Mouse (Mus musculus) limb, embryonic 15.5 days (tissue): ENCODE results near the gene Dnah2. TPM values are rescaled to one million over a fixed set of nuclear protein-coding genes. Genes with fewer than 3 reads are reported as not detected.

Experiments used
- ATAC-seq: fragments of 200-750 bp; cut with Nextera tagmentation; 2 replicates; pipeline ENCODE4 v1.8.0; 2017; ENCODE audit warnings: low read depth, moderate TSS enrichment; ENCODE audit not compliant: insufficient number of reproducible peaks, low FRiP score, low TSS enrichment
- H3K27ac ChIP-seq: fragments of 300-500 bp; sonication (generic); 2 replicates; pipeline ENCODE4 v1.5.1; 2015; ENCODE audit warnings: moderate library complexity, mild to moderate bottlenecking, inconsistent platforms
- H3K27me3 ChIP-seq: fragments of 300-500 bp; sonication (generic); 2 replicates; pipeline ENCODE4 v1.6.1; 2015; ENCODE audit warnings: inconsistent platforms
- H3K36me3 ChIP-seq: fragments of 300-500 bp; sonication (generic); 2 replicates; pipeline ENCODE4 v1.6.1; 2015; ENCODE audit warnings: inconsistent platforms
- H3K4me1 ChIP-seq: fragments of 300-500 bp; sonication (generic); 2 replicates; pipeline ENCODE4 v1.6.1; 2015; ENCODE audit warnings: inconsistent platforms
- H3K4me2 ChIP-seq: fragments of 300-500 bp; sonication (generic); 2 replicates; pipeline ENCODE4 v1.6.1; 2015; ENCODE audit warnings: mild to moderate bottlenecking, inconsistent platforms
- H3K4me3 ChIP-seq: fragments of 300-500 bp; sonication (generic); 2 replicates; pipeline ENCODE4 v1.5.1; 2015; ENCODE audit warnings: mild to moderate bottlenecking, inconsistent platforms
- H3K9ac ChIP-seq: fragments of 300-500 bp; sonication (generic); 2 replicates; pipeline ENCODE4 v1.6.1; 2015; ENCODE audit warnings: inconsistent platforms
- H3K9me3 ChIP-seq: fragments of 300-500 bp; sonication (generic); 2 replicates; pipeline ENCODE4 v1.6.1; 2016; ENCODE audit warnings: inconsistent platforms
- WGBS: fragments of 180-500 bp; shearing (Covaris S2); methylation state at CpG from one replicate; pipeline ENCODE4 v1.1.7; 2015; 5-methylcytosine and 5-hydroxymethylcytosine counted together
- polyA plus RNA-seq: library from polyadenylated mRNA; unstranded; fragments of >200 nt; fragmentation: Nextera tagmentation; extraction: Ambion mirVana; gene quantifications from 2 replicates; pipeline ENCODE4 v1.2.1, GENCODE M21; 2015

The Dnah2 gene
- polyA plus RNA-seq, 1 experiment from 2014 or later = 3.0 TPM

- Histone ChIP-seq H3K4me3 (no peak overlapping the region), H3K4me1 (peaks cover 19% of the 10 kb centered on the region), H3K27ac (peak overlapping the region; percentile 75), H3K27me3 (no peaks in the 10 kb centered on the region), H3K9ac (no peak overlapping the region), H3K4me2 (peak overlapping the region; percentile 14; the same call in 1 of the 2 replicates), H3K36me3 (no peaks in the 10 kb centered on the region), H3K9me3 (no peaks in the 10 kb centered on the region)
- peak; percentile 64; the same call in 1 of the 2 replicates for ATAC-seq
- 45% methylated on average over 23 of the region's 23 CpGs for WGBS
Measured at GRCm38 (mm10) chr11:69452114-69452867, 96.6 kb downstream of the Dnah2 start.

GRCm38 (mm10) chr11:69447299-69447698, 101.6 kb downstream of the Dnah2 start:
- Histone ChIP-seq H3K4me2 (no peak overlapping the region), H3K4me1 (peaks cover 4% of the 10 kb centered on the region), H3K4me3 (no peak overlapping the region), H3K9ac (no peak overlapping the region), H3K36me3 (no peaks in the 10 kb centered on the region), H3K9me3 (no peaks in the 10 kb centered on the region), H3K27ac (no peak overlapping the region), H3K27me3 (no peaks in the 10 kb centered on the region)
- WGBS = 84% methylated on average over 7 of the region's 7 CpGs
- no peak for ATAC-seq

- WGBS = 34% methylated on average over 5 of the region's 5 CpGs
- no peaks in the 10 kb centered on the region for H3K4me1 ChIP-seq
- H3K4me3 ChIP-seq = no peak overlapping the region
- no peaks in the 10 kb centered on the region for H3K36me3 ChIP-seq
- no peak overlapping the region for H3K4me2 ChIP-seq
- H3K9ac ChIP-seq = no peak overlapping the region
- ATAC-seq = no peak
- H3K27ac ChIP-seq = no peak overlapping the region
- no peaks in the 10 kb centered on the region for H3K27me3 ChIP-seq
- H3K9me3 ChIP-seq = no peaks in the 10 kb centered on the region
Measured at GRCm38 (mm10) chr11:69443328-69443727, 105.6 kb downstream of the Dnah2 start.

GRCm38 (mm10) chr11:69437291-69437690, 111.6 kb downstream of the Dnah2 start:
- Histone ChIP-seq H3K4me3 (no peak overlapping the region), H3K36me3 (no peaks in the 10 kb centered on the region), H3K9me3 (no peaks in the 10 kb centered on the region), H3K27ac (no peak overlapping the region), H3K4me1 (peaks cover 1% of the 10 kb centered on the region), H3K27me3 (no peaks in the 10 kb centered on the region), H3K9ac (no peak overlapping the region), H3K4me2 (no peak overlapping the region)
- no peak for ATAC-seq
- WGBS = 28% methylated on average over 3 of the region's 3 CpGs

- no peak for ATAC-seq
- 63% methylated on average over 6 of the region's 6 CpGs for WGBS
- Histone ChIP-seq H3K36me3 (no peaks in the 10 kb centered on the region), H3K9ac (no peak overlapping the region), H3K4me3 (no peak overlapping the region), H3K27me3 (no peaks in the 10 kb centered on the region), H3K27ac (no peak overlapping the region), H3K4me1 (peaks cover 13% of the 10 kb centered on the region), H3K4me2 (no peak overlapping the region), H3K9me3 (no peaks in the 10 kb centered on the region)
Measured at GRCm38 (mm10) chr11:69433189-69433588, 115.7 kb downstream of the Dnah2 start.

- H3K4me2 ChIP-seq = no peak overlapping the region
- peaks cover 13% of the 10 kb centered on the region for H3K4me1 ChIP-seq
- no peaks in the 10 kb centered on the region for H3K9me3 ChIP-seq
- no peak overlapping the region for H3K27ac ChIP-seq
- WGBS = 54% methylated on average over 11 of the region's 11 CpGs
- H3K27me3 ChIP-seq = no peaks in the 10 kb centered on the region
- no peak overlapping the region for H3K4me3 ChIP-seq
- ATAC-seq = no peak
- no peak overlapping the region for H3K9ac ChIP-seq
- H3K36me3 ChIP-seq = no peaks in the 10 kb centered on the region
Measured at GRCm38 (mm10) chr11:69432640-69432982, 116.3 kb downstream of the Dnah2 start.

GRCm38 (mm10) chr11:69431829-69432639, 116.9 kb downstream of the Dnah2 start:
- Histone ChIP-seq H3K4me2 (no peak overlapping the region), H3K27me3 (no peaks in the 10 kb centered on the region), H3K9ac (no peak overlapping the region), H3K36me3 (no peaks in the 10 kb centered on the region), H3K4me1 (peaks cover 13% of the 10 kb centered on the region), H3K4me3 (no peak overlapping the region), H3K9me3 (no peaks in the 10 kb centered on the region), H3K27ac (no peak overlapping the region)
- 31% methylated on average over 11 of the region's 11 CpGs for WGBS
- ATAC-seq = peak; percentile 41; the same call in 1 of the 2 replicates

- Histone ChIP-seq H3K27ac (no peak overlapping the region), H3K4me2 (no peak overlapping the region), H3K4me1 (peaks cover 13% of the 10 kb centered on the region), H3K36me3 (no peaks in the 10 kb centered on the region), H3K9ac (no peak overlapping the region), H3K4me3 (no peak overlapping the region), H3K9me3 (no peaks in the 10 kb centered on the region), H3K27me3 (no peaks in the 10 kb centered on the region)
- WGBS = 90% methylated on average over 15 of the region's 15 CpGs
- ATAC-seq = no peak
Measured at GRCm38 (mm10) chr11:69430631-69431030, 118.3 kb downstream of the Dnah2 start.

- Histone ChIP-seq H3K36me3 (no peaks in the 10 kb centered on the region), H3K4me3 (no peak overlapping the region), H3K27me3 (no peaks in the 10 kb centered on the region), H3K4me1 (peaks cover 13% of the 10 kb centered on the region), H3K9ac (no peak overlapping the region), H3K9me3 (no peaks in the 10 kb centered on the region), H3K4me2 (no peak overlapping the region), H3K27ac (peak overlapping the region; percentile 38; the same call in 1 of the 2 replicates)
- WGBS = 30% methylated on average over 2 of the region's 2 CpGs
- ATAC-seq = no peak
Measured at GRCm38 (mm10) chr11:69429313-69429712, 119.6 kb downstream of the Dnah2 start.

GRCm38 (mm10) chr11:69428751-69429150, 120.2 kb downstream of the Dnah2 start:
- ATAC-seq = no peak
- Histone ChIP-seq H3K4me3 (no peak overlapping the region), H3K9ac (no peak overlapping the region), H3K4me1 (peaks cover 13% of the 10 kb centered on the region), H3K36me3 (no peaks in the 10 kb centered on the region), H3K4me2 (no peak overlapping the region), H3K9me3 (no peaks in the 10 kb centered on the region), H3K27me3 (no peaks in the 10 kb centered on the region), H3K27ac (peak overlapping the region; percentile 23; the same call in 1 of the 2 replicates)
- 20% methylated on average over 4 of the region's 4 CpGs for WGBS

- ATAC-seq = no peak
- H3K27me3 ChIP-seq = peaks cover 18% of the 10 kb centered on the region
- H3K9me3 ChIP-seq = no peaks in the 10 kb centered on the region
- no peaks in the 10 kb centered on the region for H3K36me3 ChIP-seq
- H3K4me1 ChIP-seq = peaks cover 17% of the 10 kb centered on the region
- no peak overlapping the region for H3K27ac ChIP-seq
- H3K9ac ChIP-seq = no peak overlapping the region
- H3K4me2 ChIP-seq = no peak overlapping the region
- WGBS = 85% methylated on average over 2 of the region's 2 CpGs
- H3K4me3 ChIP-seq = no peak overlapping the region
Measured at GRCm38 (mm10) chr11:69426246-69426645, 122.7 kb downstream of the Dnah2 start.

GRCm38 (mm10) chr11:69423885-69424284, 125.0 kb downstream of the Dnah2 start:
- no peaks in the 10 kb centered on the region for H3K9me3 ChIP-seq
- no peak overlapping the region for H3K9ac ChIP-seq
- H3K4me3 ChIP-seq = no peak overlapping the region
- H3K27me3 ChIP-seq = peaks cover 25% of the 10 kb centered on the region
- no peak overlapping the region for H3K27ac ChIP-seq
- H3K36me3 ChIP-seq = no peaks in the 10 kb centered on the region
- H3K4me1 ChIP-seq = peaks cover 33% of the 10 kb centered on the region
- H3K4me2 ChIP-seq = no peak overlapping the region
- no peak for ATAC-seq
- 70% methylated on average over 6 of the region's 6 CpGs for WGBS
